Mouse (Mus musculus) midbrain, postnatal 0 days (tissue): Measurements from ENCODE around the gene Slc9c1. TPM values are rescaled to one million over a fixed set of nuclear protein-coding genes. Genes with fewer than 3 reads are reported as not detected.

Experiments used
- ATAC-seq: fragments of 200-750 bp; cut with Nextera tagmentation; 2 replicates; pipeline ENCODE4 v1.8.0; 2017; ENCODE audit warnings: moderate number of reproducible peaks, mild to moderate bottlenecking, moderate TSS enrichment, moderate library complexity; ENCODE audit not compliant: low FRiP score
- DNase-seq: peaks from one replicate; pipeline ENCODE4 v3.0.0-alpha.2; 2015; ENCODE audit warnings: low spot score
- H3K27ac ChIP-seq: fragments of 300-500 bp; sonication (generic); 2 replicates; pipeline ENCODE4 v1.5.1; 2014; ENCODE audit warnings: low read depth, mild to moderate bottlenecking, low read length, mixed read lengths
- H3K27me3 ChIP-seq: fragments of 300-500 bp; sonication (generic); 2 replicates; pipeline ENCODE4 v1.6.1; 2014; ENCODE audit warnings: low read length, control low read depth, mixed read lengths; ENCODE audit not compliant: insufficient read depth
- H3K36me3 ChIP-seq: fragments of 300-500 bp; sonication (generic); 2 replicates; pipeline ENCODE4 v1.6.1; 2014; ENCODE audit warnings: low read length, control low read depth, mixed read lengths; ENCODE audit not compliant: insufficient read depth
- H3K4me1 ChIP-seq: fragments of 300-500 bp; sonication (generic); 2 replicates; pipeline ENCODE4 v1.6.1; 2014; ENCODE audit warnings: mild to moderate bottlenecking, control low read depth, antibody characterized with exemption, low read length, mixed read lengths; ENCODE audit not compliant: insufficient read depth
- H3K4me2 ChIP-seq: fragments of 300-500 bp; sonication (generic); 2 replicates; pipeline ENCODE4 v1.6.1; 2014; ENCODE audit warnings: low read depth, mild to moderate bottlenecking, low read length, mixed read lengths; ENCODE audit not compliant: poor library complexity, severe bottlenecking
- H3K4me3 ChIP-seq: fragments of 300-500 bp; sonication (generic); 2 replicates; pipeline ENCODE4 v1.5.1; 2014; ENCODE audit warnings: low read depth, mild to moderate bottlenecking, low read length, moderate library complexity
- H3K9ac ChIP-seq: fragments of 300-500 bp; sonication (generic); replicated peaks from 2 replicates; pipeline ENCODE4 v1.6.1; 2014; ENCODE audit warnings: mild to moderate bottlenecking, low read length, moderate library complexity, mixed read lengths; ENCODE audit not compliant: poor library complexity, severe bottlenecking
- H3K9me3 ChIP-seq: fragments of 300-500 bp; sonication (generic); 2 replicates; pipeline ENCODE4 v1.6.1; 2016; ENCODE audit warnings: low read length, control low read depth
- CTCF ChIP-seq: IDR thresholded peaks from 2 replicates; pipeline ENCODE4 v1.5.1; 2016; ENCODE audit warnings: antibody characterized with exemption, mild to moderate bottlenecking
- WGBS: fragments of 180-500 bp; shearing (Covaris S2); extraction: QIAGEN DNeasy Blood & Tissue Kit; methylation state at CpG from one replicate; pipeline ENCODE4 v1.1.7; 2014; 5-methylcytosine and 5-hydroxymethylcytosine counted together
- polyA plus RNA-seq: library from polyadenylated mRNA; unstranded; fragments of >200 nt; fragmentation: Nextera tagmentation; extraction: Ambion mirVana; gene quantifications from 2 replicates; pipeline ENCODE4 v1.2.1, GENCODE M21; 2015
- total RNA-seq: library from RNA; depleted of rRNA; stranded (reverse); fragments of >200 nt; gene quantifications from 2 replicates; pipeline ENCODE4 v1.2.3, GENCODE M21; 2014

Slc9c1 gene
- total and polyA plus RNA-seq, 2 experiments from 2014 or later: not detected

DNA sequence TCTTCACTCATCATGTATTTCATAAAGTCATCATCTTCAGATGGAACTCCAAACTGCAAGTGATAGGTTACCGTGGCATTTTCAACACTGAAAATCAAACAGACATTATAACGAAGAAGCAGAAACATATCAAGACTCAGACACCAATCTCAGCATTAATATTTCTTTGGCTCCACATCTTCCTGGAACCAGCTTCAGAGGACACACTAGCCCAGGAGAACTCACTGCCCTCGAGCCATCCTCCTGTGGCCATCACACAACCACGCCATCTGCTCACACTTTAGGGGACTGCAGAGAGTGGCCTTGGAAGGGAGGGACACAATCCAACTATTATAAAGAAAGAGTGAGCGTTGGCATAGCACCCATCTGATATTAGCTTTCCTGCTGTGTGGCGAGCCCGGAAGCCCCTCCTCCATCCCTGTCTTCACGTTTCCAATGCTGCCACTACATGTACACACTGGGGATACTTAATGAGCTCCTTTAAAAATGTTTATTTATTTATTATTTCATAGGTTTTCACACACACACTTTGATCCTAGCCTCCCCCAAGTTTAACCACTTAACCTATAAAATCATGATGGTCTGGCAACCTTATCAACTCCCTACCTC, 94.5 kb downstream of the Slc9c1 start:
- 0 out of 2 replicates have a peak, but pooled peaks have one; percentile 3 for TF ChIP-seq CTCF
- Histone ChIP-seq H3K4me3 (no peak overlapping the region), H3K9me3 (no peaks in the 10 kb centered on the region), H3K36me3 (no peaks in the 10 kb centered on the region), H3K4me2 (no peak overlapping the region), H3K27ac (no peak overlapping the region), H3K9ac (no peak overlapping the region), H3K4me1 (no peaks in the 10 kb centered on the region), H3K27me3 (no peaks in the 10 kb centered on the region)
- no peak for ATAC-seq
- no peak for DNase-seq
- WGBS: 75% methylated on average over 8 of the region's 8 CpGs

DNA sequence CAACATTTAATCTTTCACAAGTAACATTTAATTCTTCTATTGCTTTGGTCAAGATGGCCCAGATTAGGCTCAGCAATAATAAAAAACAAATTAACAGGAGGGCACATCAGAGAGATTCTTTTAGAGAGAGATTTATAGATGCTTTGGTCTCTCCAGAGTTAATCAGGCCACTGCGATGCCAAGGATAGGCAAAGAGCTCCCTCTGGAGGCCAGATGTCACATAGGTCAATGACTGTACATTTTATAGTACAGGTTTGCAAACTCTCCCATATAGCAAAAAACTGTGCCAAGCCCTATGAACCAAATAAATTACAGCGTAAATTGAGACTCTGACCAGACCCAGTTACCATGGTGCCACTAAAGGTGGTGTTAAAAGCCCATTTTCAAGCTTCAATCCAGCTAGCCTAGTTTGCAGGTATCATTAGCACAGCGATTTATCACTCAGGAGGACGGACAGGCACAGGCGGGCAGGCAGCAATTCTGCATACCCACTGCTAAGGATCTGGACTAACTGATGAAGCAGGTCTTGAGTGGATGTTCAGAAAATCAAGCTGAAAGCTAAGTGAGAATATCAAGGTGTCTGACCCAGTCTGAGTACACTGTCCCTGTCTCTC, 95.3 kb downstream of the Slc9c1 start:
- TF ChIP-seq CTCF: peak; percentile 91
- peak; percentile 83 for ATAC-seq
- 58% methylated on average over 5 of the region's 5 CpGs for WGBS

DNA sequence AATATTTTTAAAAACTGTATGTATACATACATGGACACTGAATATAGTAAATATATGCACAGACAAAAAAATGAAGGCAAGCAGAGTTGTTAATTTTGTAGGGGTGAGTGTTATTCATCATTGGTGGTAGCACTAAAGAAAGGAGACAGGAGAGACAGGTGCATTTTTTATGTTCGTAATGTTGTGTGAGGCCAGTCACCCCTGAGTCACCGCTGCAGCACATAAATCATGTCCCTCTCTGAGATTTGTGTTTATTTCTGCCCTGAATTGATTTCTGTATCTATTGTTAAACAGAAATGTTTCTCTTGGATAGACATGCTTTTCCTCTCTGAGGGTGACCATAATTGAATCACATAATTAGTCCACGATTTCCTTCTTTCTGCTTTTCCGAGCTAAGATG, 97.3 kb downstream of the Slc9c1 start:
- no peak for TF ChIP-seq CTCF
- Histone ChIP-seq H3K9me3 (no peaks in the 10 kb centered on the region), H3K4me1 (no peaks in the 10 kb centered on the region), H3K27me3 (no peaks in the 10 kb centered on the region), H3K27ac (no peak overlapping the region), H3K36me3 (no peaks in the 10 kb centered on the region), H3K4me3 (no peak overlapping the region), H3K4me2 (no peak overlapping the region), H3K9ac (no peak overlapping the region)
- DNase-seq (no peak), ATAC-seq (no peak)
- WGBS: 87% methylated on average over 4 of the region's 4 CpGs

More for the DNA sequence above, 95.3 kb downstream of the Slc9c1 start:
- no peak overlapping the region for H3K4me2 ChIP-seq
- H3K36me3 ChIP-seq: no peaks in the 10 kb centered on the region
- no peak overlapping the region for H3K9ac ChIP-seq
- no peaks in the 10 kb centered on the region for H3K27me3 ChIP-seq
- no peak overlapping the region for H3K27ac ChIP-seq
- H3K4me1 ChIP-seq: no peaks in the 10 kb centered on the region
- no peaks in the 10 kb centered on the region for H3K9me3 ChIP-seq
- DNase-seq: peak; percentile 85
- H3K4me3 ChIP-seq: no peak overlapping the region

DNA sequence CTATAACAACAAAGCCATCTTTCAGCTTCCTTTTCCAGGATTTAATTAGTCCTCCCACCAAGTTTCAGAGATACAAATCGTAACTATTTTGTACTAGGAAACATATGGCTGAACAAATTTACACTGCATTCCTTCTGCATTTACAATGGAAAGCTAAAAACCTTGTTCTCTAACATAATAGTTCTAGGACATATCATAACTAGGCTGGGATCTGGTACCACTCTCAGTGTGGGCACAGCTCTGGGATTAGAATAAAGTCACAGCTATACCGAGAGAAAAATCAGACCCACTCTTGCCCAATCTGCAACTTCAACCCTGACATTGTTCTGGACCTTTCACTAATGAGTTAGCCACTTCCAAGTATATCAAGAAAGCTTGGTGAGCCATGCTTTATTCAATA, 100.7 kb downstream of the Slc9c1 start:
- no peak for TF ChIP-seq CTCF
- H3K36me3 ChIP-seq: no peaks in the 10 kb centered on the region
- no peaks in the 10 kb centered on the region for H3K27me3 ChIP-seq
- H3K4me3 ChIP-seq: no peak overlapping the region
- no peak for ATAC-seq
- H3K9me3 ChIP-seq: no peaks in the 10 kb centered on the region
- 83% methylated on average over 2 of the region's 2 CpGs for WGBS
- no peak overlapping the region for H3K9ac ChIP-seq
- H3K4me2 ChIP-seq: no peak overlapping the region
- no peaks in the 10 kb centered on the region for H3K4me1 ChIP-seq
- no peak for DNase-seq
- no peak overlapping the region for H3K27ac ChIP-seq

DNA sequence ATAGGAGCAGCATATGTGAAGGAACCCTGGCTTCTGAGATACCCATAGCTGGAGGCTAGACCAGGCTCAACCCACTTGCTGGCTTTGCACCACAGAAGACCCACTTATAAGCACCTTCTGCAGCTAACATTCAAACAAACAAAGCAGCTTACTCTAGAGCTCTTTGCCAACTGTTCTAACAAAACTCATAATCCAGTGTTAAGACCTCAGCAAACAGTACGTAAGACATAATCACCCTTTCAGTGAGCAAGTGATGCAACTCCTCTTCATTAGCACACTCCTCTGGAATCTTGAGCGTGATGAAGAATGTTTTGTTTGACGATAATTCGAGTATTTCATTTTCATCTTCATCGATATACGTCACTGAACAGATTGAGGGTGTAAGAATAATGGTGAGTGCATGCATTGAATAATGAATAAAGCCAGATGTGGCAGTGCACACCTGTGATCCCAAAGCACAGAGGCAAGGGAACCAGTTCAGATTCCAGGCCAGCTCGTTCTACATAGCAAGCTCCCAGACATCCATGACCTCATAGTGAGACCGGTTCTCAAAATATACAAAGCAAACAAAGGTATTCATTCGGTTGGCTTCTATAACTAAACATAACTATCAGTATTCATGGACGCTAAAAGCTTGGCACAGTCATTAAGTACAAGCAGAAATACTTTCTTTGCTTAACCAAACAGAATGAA, 105.1 kb downstream of the Slc9c1 start:
- no peak overlapping the region for H3K4me2 ChIP-seq
- ATAC-seq: no peak
- no peak overlapping the region for H3K4me3 ChIP-seq
- H3K27me3 ChIP-seq: no peaks in the 10 kb centered on the region
- no peak for TF ChIP-seq CTCF
- DNase-seq: no peak
- 87% methylated on average over 10 of the region's 10 CpGs for WGBS
- H3K9me3 ChIP-seq: no peaks in the 10 kb centered on the region
- no peaks in the 10 kb centered on the region for H3K4me1 ChIP-seq
- no peak overlapping the region for H3K9ac ChIP-seq
- no peak overlapping the region for H3K27ac ChIP-seq
- no peaks in the 10 kb centered on the region for H3K36me3 ChIP-seq

DNA sequence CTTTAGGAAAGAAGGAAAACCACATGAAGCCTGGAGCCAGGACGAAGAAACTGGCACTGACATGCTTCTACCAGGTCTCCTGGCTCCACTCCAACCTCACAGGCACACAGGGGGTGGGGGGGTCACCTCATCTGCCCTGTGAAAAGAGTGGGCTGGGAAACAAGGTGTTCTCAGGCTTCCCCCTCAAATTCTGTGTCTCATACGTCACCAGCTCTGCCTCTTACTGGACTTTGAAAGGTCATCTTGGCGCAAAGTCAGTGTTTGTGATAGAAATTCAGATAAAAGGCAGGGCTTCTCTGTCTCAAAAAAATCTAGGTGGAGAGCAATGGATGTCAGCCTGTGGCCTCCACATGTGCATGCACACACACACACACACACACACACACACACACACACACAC, 106.2 kb downstream of the Slc9c1 start:
- TF ChIP-seq CTCF: no peak
- H3K4me1 ChIP-seq: no peaks in the 10 kb centered on the region
- no peaks in the 10 kb centered on the region for H3K27me3 ChIP-seq
- H3K27ac ChIP-seq: no peak overlapping the region
- ATAC-seq (no peak), DNase-seq (no peak)
- no peaks in the 10 kb centered on the region for H3K36me3 ChIP-seq
- H3K4me2 ChIP-seq: no peak overlapping the region
- WGBS: 76% methylated on average over 3 of the region's 3 CpGs
- no peak overlapping the region for H3K9ac ChIP-seq
- no peaks in the 10 kb centered on the region for H3K9me3 ChIP-seq
- H3K4me3 ChIP-seq: no peak overlapping the region
